ENCODE assay signal across 2 mouse cellular contexts in genomic region chr3:88659798-88660197, GRCm38 (mm10).
TF ChIP-seq lines count a peak whose summit lies in the region.

No protein-coding gene starts in this region.

TF ChIP-seq in MEL, 35 proteins besides CTCF, POLR2A, EP300 and RAD21 (continued from another document):
- no peak for TF ChIP-seq NRF1 (IDR thresholded peaks at IDR 0.05; ENCODE audit: insufficient read depth, low read depth, low read length, poor library complexity, severe bottlenecking)
- no peak for TF ChIP-seq BHLHE40 (IDR thresholded peaks at IDR 0.05; ENCODE audit: borderline replicate concordance, low read depth, low read length)
- TF ChIP-seq RCOR1 (IDR thresholded peaks at IDR 0.05; ENCODE audit: low read depth, low read length) = peak; percentile 64
- TF ChIP-seq SMC3 (IDR thresholded peaks at IDR 0.05; ENCODE audit: low read depth, low read length) = 0 out of 2 replicates have a peak, but pooled peaks have one; percentile 3
- TF ChIP-seq JUND (IDR thresholded peaks at IDR 0.05; ENCODE audit: low read depth, low read length) = no peak
- no peak for TF ChIP-seq KAT2A (conservative IDR thresholded peaks at IDR 0.05; ENCODE audit: low read depth, low read length)
- TF ChIP-seq MXI1 (IDR thresholded peaks at IDR 0.05; ENCODE audit: low read depth, low read length) = peak; percentile 52; the same call in 1 of the 2 replicates
- TF ChIP-seq USF1 (IDR thresholded peaks at IDR 0.05; ENCODE audit: low read depth, low read length) = peak; percentile 58
- no peak for TF ChIP-seq POLR2AphosphoS5 (IDR thresholded peaks at IDR 0.05; ENCODE audit: borderline replicate concordance, low read depth, low read length)
- peak; percentile 68 for TF ChIP-seq MAX (IDR thresholded peaks at IDR 0.05; ENCODE audit: low read length)
TF ChIP-seq in MEL: peak in this region for 6.

TF ChIP-seq in myocyte, 11 proteins besides CTCF, POLR2A, EP300 and RAD21 (continued from another document):
- TF ChIP-seq USF1 (IDR thresholded peaks at IDR 0.05; ENCODE audit: low read depth) (peak; percentile 74), REST (IDR thresholded peaks at IDR 0.05; ENCODE audit: insufficient read depth, insufficient read length) (peak; percentile 38), TCF12 (IDR thresholded peaks at IDR 0.05; ENCODE audit: insufficient read depth, poor library complexity, severe bottlenecking) (no peak), E2F4 (IDR thresholded peaks at IDR 0.05; ENCODE audit: insufficient read depth) (no peak), MYOD1 (IDR thresholded peaks at IDR 0.05; ENCODE audit: control insufficient read depth in 1 of 3, insufficient read length in 2 of 3, low read depth in 2 of 3) (no peak), POLR2AphosphoS2 (IDR thresholded peaks at IDR 0.05; ENCODE audit: insufficient read length, low read depth) (no peak), CEBPB (IDR thresholded peaks at IDR 0.05; ENCODE audit: insufficient read depth, poor library complexity, severe bottlenecking) (no peak), MYOG (IDR thresholded peaks at IDR 0.05; ENCODE audit: control insufficient read depth in 1 of 3, insufficient read depth in 1 of 3, insufficient read length in 2 of 3, low read depth in 2 of 3) (no peak), SRF (IDR thresholded peaks at IDR 0.05; ENCODE audit: control insufficient read depth, insufficient read length, low read depth) (no peak)
